Mouse (Mus musculus): ENCODE results near the gene Cabp7. TPM values are rescaled to one million over a fixed set of nuclear protein-coding genes. Genes with fewer than 3 reads are reported as not detected.

The Cabp7 gene
- polyA plus RNA-seq, 1 experiment = 0.25 TPM

GRCm38 (mm10) chr11:4697043-4697983 is 49.3 kb downstream of the Cabp7 start:
- peaks cover 3% of the 10 kb centered on the region; the same call in 1 of the 2 replicates for H3K4me1 ChIP-seq (ENCODE audit: control insufficient read depth, insufficient read depth, low read length)
- peak; percentile 51 for DNase-seq
- WGBS = 31% methylated on average over 7 of the region's 7 CpGs
- H3K4me3 ChIP-seq (replicated peaks; ENCODE audit: extremely low read depth, low read depth, low read length) = no peak overlapping the region
- TF ChIP-seq CTCF (IDR thresholded peaks at IDR 0.05; ENCODE audit: insufficient read depth, low read length) (peak; percentile 24; the same call in 1 of the 2 replicates), POLR2A (IDR thresholded peaks at IDR 0.05; ENCODE audit: borderline replicate concordance, extremely low read depth, low read depth, low read length) (no peak)

GRCm38 (mm10) chr11:4692162-4692561 is 54.4 kb downstream of the Cabp7 start:
- Histone ChIP-seq H3K4me1 (ENCODE audit: control insufficient read depth, insufficient read depth, low read length) (peaks cover 2% of the 10 kb centered on the region; the same call in 1 of the 2 replicates), H3K4me3 (replicated peaks; ENCODE audit: extremely low read depth, low read depth, low read length) (no peak overlapping the region)
- no peak for DNase-seq
- WGBS = 85% methylated on average over 11 of the region's 11 CpGs
- TF ChIP-seq POLR2A (IDR thresholded peaks at IDR 0.05; ENCODE audit: borderline replicate concordance, extremely low read depth, low read depth, low read length) (no peak), CTCF (IDR thresholded peaks at IDR 0.05; ENCODE audit: insufficient read depth, low read length) (no peak)

- Histone ChIP-seq H3K4me1 (ENCODE audit: control insufficient read depth, insufficient read depth, low read length) (peaks cover 2% of the 10 kb centered on the region; the same call in 1 of the 2 replicates), H3K4me3 (replicated peaks; ENCODE audit: extremely low read depth, low read depth, low read length) (no peak overlapping the region)
- 44% methylated on average over 10 of the region's 10 CpGs for WGBS
- no peak for DNase-seq
- TF ChIP-seq POLR2A (IDR thresholded peaks at IDR 0.05; ENCODE audit: borderline replicate concordance, extremely low read depth, low read depth, low read length) (no peak), CTCF (IDR thresholded peaks at IDR 0.05; ENCODE audit: insufficient read depth, low read length) (no peak)
These were observed 55.4 kb downstream of the Cabp7 start for GRCm38 (mm10) chr11:4691213-4691612.

GRCm38 (mm10) chr11:4690353-4690752 is 56.2 kb downstream of the Cabp7 start:
- peaks cover 2% of the 10 kb centered on the region; the same call in 1 of the 2 replicates for H3K4me1 ChIP-seq (ENCODE audit: control insufficient read depth, insufficient read depth, low read length)
- TF ChIP-seq POLR2A (IDR thresholded peaks at IDR 0.05; ENCODE audit: borderline replicate concordance, extremely low read depth, low read depth, low read length) (no peak), CTCF (IDR thresholded peaks at IDR 0.05; ENCODE audit: insufficient read depth, low read length) (no peak)
- no peak overlapping the region for H3K4me3 ChIP-seq (replicated peaks; ENCODE audit: extremely low read depth, low read depth, low read length)
- 76% methylated on average over 7 of the region's 7 CpGs for WGBS
- DNase-seq = no peak

- Histone ChIP-seq H3K4me1 (ENCODE audit: control insufficient read depth, insufficient read depth, low read length) (peaks cover 2% of the 10 kb centered on the region; the same call in 1 of the 2 replicates), H3K4me3 (replicated peaks; ENCODE audit: extremely low read depth, low read depth, low read length) (no peak overlapping the region)
- WGBS = 38% methylated on average over 11 of the region's 11 CpGs
- TF ChIP-seq POLR2A (IDR thresholded peaks at IDR 0.05; ENCODE audit: borderline replicate concordance, extremely low read depth, low read depth, low read length) (no peak), CTCF (IDR thresholded peaks at IDR 0.05; ENCODE audit: insufficient read depth, low read length) (no peak)
- DNase-seq = no peak
These were observed 57.8 kb downstream of the Cabp7 start for GRCm38 (mm10) chr11:4688632-4689380.

GRCm38 (mm10) chr11:4687874-4688273 is 58.7 kb downstream of the Cabp7 start:
- no peak overlapping the region for H3K4me3 ChIP-seq (replicated peaks; ENCODE audit: extremely low read depth, low read depth, low read length)
- DNase-seq = no peak
- 45% methylated on average over 3 of the region's 3 CpGs for WGBS
- peaks cover 2% of the 10 kb centered on the region; the same call in 1 of the 2 replicates for H3K4me1 ChIP-seq (ENCODE audit: control insufficient read depth, insufficient read depth, low read length)
- TF ChIP-seq CTCF (IDR thresholded peaks at IDR 0.05; ENCODE audit: insufficient read depth, low read length) (no peak), POLR2A (IDR thresholded peaks at IDR 0.05; ENCODE audit: borderline replicate concordance, extremely low read depth, low read depth, low read length) (no peak)

GRCm38 (mm10) chr11:4687027-4687426 is 59.6 kb downstream of the Cabp7 start:
- DNase-seq = no peak
- Histone ChIP-seq H3K4me3 (replicated peaks; ENCODE audit: extremely low read depth, low read depth, low read length) (no peak overlapping the region), H3K4me1 (ENCODE audit: control insufficient read depth, insufficient read depth, low read length) (peaks cover 2% of the 10 kb centered on the region; the same call in 1 of the 2 replicates)
- no peak for TF ChIP-seq CTCF (IDR thresholded peaks at IDR 0.05; ENCODE audit: insufficient read depth, low read length)
- WGBS = 72% methylated on average over 3 of the region's 3 CpGs

Other genes with a start within 250 kb of the Cabp7 start
- gene Mtmr3, start 151.9 kb downstream of the Cabp7 start, polyA plus RNA-seq (2012; rRNA removed) = 33.9 and 44.1 TPM in 2 replicates
- gene Gm11032, start 126.7 kb downstream of the Cabp7 start, polyA plus RNA-seq (2012; rRNA removed) = not detected in 2 replicates
- 23.5 and 34.0 TPM in 2 replicates for gene Ascc2, start 109.0 kb downstream of the Cabp7 start, polyA plus RNA-seq (2012; rRNA removed)
- 460 and 481 TPM in 2 replicates for gene Uqcr10, start 42.4 kb downstream of the Cabp7 start, polyA plus RNA-seq (2012; rRNA removed)
- gene Zmat5, start 42.1 kb downstream of the Cabp7 start, polyA plus RNA-seq (2012; rRNA removed) = 51.4 and 55.1 TPM in 2 replicates
- gene Nf2, start 102.8 kb upstream of the Cabp7 start, polyA plus RNA-seq (2012; rRNA removed) = 42.5 and 50.9 TPM in 2 replicates
- gene Nipsnap1, start 127.2 kb upstream of the Cabp7 start, polyA plus RNA-seq (2012; rRNA removed) = 7.1 and 16.2 TPM in 2 replicates
- 12.1 and 16.4 TPM in 2 replicates for gene Thoc5, start 148.5 kb upstream of the Cabp7 start, polyA plus RNA-seq (2012; rRNA removed)
- 0.07 and 0.12 TPM in 2 replicates for gene Nefh, start 201.3 kb upstream of the Cabp7 start, polyA plus RNA-seq (2012; rRNA removed)
- gene Ap1b1, start 240.0 kb upstream of the Cabp7 start, polyA plus RNA-seq (2012; rRNA removed) = 53.9 and 76.0 TPM in 2 replicates